Mouse (Mus musculus) MEL (cell line): Measurements from ENCODE around the gene Vti1a.

Experiments
- CTCF ChIP-seq, 3 experiments: IDR thresholded peaks in 2 of 3; conservative IDR thresholded peaks in 1 of 3; 2 replicates each; pipeline ENCODE4 v1.5.1; 2011 to 2012; ENCODE audit warnings: low read length in 3 of 3, low read depth in 2 of 3, mild to moderate bottlenecking in 2 of 3, improper control_type of control experiment in 1 of 3, inconsistent platforms in 1 of 3, mixed read lengths in 1 of 3, moderate library complexity in 1 of 3; ENCODE audit not compliant: control insufficient read depth in 1 of 3, insufficient read depth in 1 of 3, poor library complexity in 1 of 3, severe bottlenecking in 1 of 3
- POLR2A ChIP-seq, 2 experiments: IDR thresholded peaks; 2 replicates each; pipeline ENCODE4 v1.6.1; 2011 to 2012; ENCODE audit warnings: low read length in 2 of 2, mild to moderate bottlenecking in 2 of 2, control low read depth in 1 of 2, improper control_type of control experiment in 1 of 2, low read depth in 1 of 2, moderate library complexity in 1 of 2; ENCODE audit not compliant: control insufficient read depth in 1 of 2, insufficient read depth in 1 of 2, poor library complexity in 1 of 2

GRCm38 (mm10) chr19:55544498-55544897 lies 228.4 kb downstream of the Vti1a start:
- no peak for TF ChIP-seq CTCF (IDR thresholded peaks at IDR 0.05 in 2 of 3, conservative IDR thresholded peaks at IDR 0.05 in 1 of 3; ENCODE audit: control insufficient read depth in 1 of 3, insufficient read depth in 1 of 3, low read depth in 2 of 3, low read length in 3 of 3, poor library complexity in 1 of 3, severe bottlenecking in 1 of 3)
- no peak for TF ChIP-seq POLR2A (IDR thresholded peaks at IDR 0.05; ENCODE audit: control insufficient read depth in 1 of 2, insufficient read depth in 1 of 2, low read depth in 1 of 2, low read length in 2 of 2, poor library complexity in 1 of 2)
